In the genomic region with DNA sequence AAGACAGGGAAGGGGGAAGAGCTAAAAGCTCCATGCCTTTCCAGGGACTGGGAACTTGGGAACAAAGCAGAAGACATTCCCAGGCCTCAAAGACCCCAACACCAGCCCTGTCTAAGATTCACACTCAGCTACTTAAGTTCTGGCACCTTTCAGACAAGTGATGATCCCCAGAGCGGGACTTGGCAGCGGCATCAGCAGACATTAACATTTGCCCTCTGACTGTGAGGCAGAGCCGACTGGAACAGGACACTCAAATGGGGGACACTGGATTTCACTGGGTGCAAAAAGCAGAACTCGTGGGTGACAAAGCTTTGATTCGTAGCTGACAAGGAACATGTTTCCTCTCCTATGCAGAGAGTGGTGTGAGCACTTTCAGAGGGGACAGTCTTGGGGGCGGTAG, we compare ENCODE assay signal across 29 mouse cellular contexts. TPM values are rescaled to one million over a fixed set of nuclear protein-coding genes. Genes with fewer than 3 reads are reported as not detected.
A peak's percentile ranks its signal among the peaks of the same experiment; 100 is the strongest.
DNase-seq lines count a peak whose midpoint lies in the region; ATAC-seq and TF ChIP-seq lines count a peak whose summit lies in the region.
"Had no signal": no experiment of that assay in that cellular context is flagged by ENCODE, and none has a peak within 500 bp of the region (broad histone marks: within the 10 kb centered on the region; RNA-seq: fewer than 3 reads in every experiment).

No protein-coding gene starts in this region.

- peak; percentile 51 for DNase-seq in kidney, adult 2 months
- DNase-seq in kidney, adult 11 months: no peak
- DNase-seq in midbrain, embryonic 10.5 days (ENCODE audit: low spot score): no peak
- DNase-seq in midbrain, embryonic 14.5 days: no peak
- peak; percentile 44 to 70 for DNase-seq in kidney, postnatal 25 days
- no peak for DNase-seq in layer of hippocampus, adult 8-10 months (ENCODE audit: low spot score in 2 of 2)
- no peak for DNase-seq in right cerebral cortex, adult 18-20 months
- DNase-seq: adrenal gland, postnatal 10 days; cerebellum, adult 9-11 months; heart, adult 11 months; heart, postnatal 4 days; right cerebral cortex, postnatal 14 days; spleen, adult 18-20 months; thymus, adult 2 months had no signal

- no peak for TF ChIP-seq POLR2A in kidney, adult 2 months (IDR thresholded peaks at IDR 0.05; ENCODE audit: low read depth, low read length)

- peaks cover 6% of the 10 kb centered on the region; the same call in 1 of the 2 replicates for H3K9me3 ChIP-seq in midbrain, embryonic 10.5 days (replicated peaks)
- H3K9me3 ChIP-seq in midbrain, embryonic 14.5 days (ENCODE audit: control insufficient read depth, low read length): no peaks in the 10 kb centered on the region
- no peaks in the 10 kb centered on the region for H3K9me3 ChIP-seq in limb, embryonic 15.5 days
- H3K9me3 ChIP-seq: forebrain, embryonic 12.5 days; G1E; heart, embryonic 15.5 days; liver, embryonic 15.5 days; midbrain, embryonic 13.5 days; neural tube, embryonic 13.5 days had no signal

- no peaks in the 10 kb centered on the region for H3K27me3 ChIP-seq in kidney, adult 2 months (replicated peaks; ENCODE audit: control insufficient read depth, insufficient read depth, low read length)
- no peaks in the 10 kb centered on the region for H3K27me3 ChIP-seq in midbrain, embryonic 10.5 days (ENCODE audit: low read depth, poor library complexity, severe bottlenecking)
- no peaks in the 10 kb centered on the region for H3K27me3 ChIP-seq in midbrain, embryonic 14.5 days (ENCODE audit: control insufficient read depth, insufficient read depth, low read length)
- no peaks in the 10 kb centered on the region for H3K27me3 ChIP-seq in limb, embryonic 15.5 days
- H3K27me3 ChIP-seq: forebrain, embryonic 12.5 days; heart, embryonic 15.5 days; liver, embryonic 15.5 days; midbrain, embryonic 13.5 days; neural tube, embryonic 13.5 days had no signal

- H3K27ac ChIP-seq in kidney, adult 2 months (ENCODE audit: insufficient read depth, low read depth, low read length): no peak overlapping the region
- 0 out of 2 replicates have a peak overlapping the region, but pooled peaks have one; percentile 9 for H3K27ac ChIP-seq in midbrain, embryonic 10.5 days (replicated peaks)
- no peak overlapping the region for H3K27ac ChIP-seq in midbrain, embryonic 14.5 days (replicated peaks; ENCODE audit: low read depth, low read length)
- H3K27ac ChIP-seq in limb, embryonic 15.5 days: peak overlapping the region; percentile 84
- H3K27ac ChIP-seq: forebrain, embryonic 12.5 days; heart, embryonic 15.5 days; hindbrain, postnatal 0 days; liver, embryonic 15.5 days; midbrain, embryonic 13.5 days; neural tube, embryonic 13.5 days had no signal

- 51% methylated on average over 6 of the region's 6 CpGs for WGBS in kidney, adult 2 months
- 92% methylated on average over 6 of the region's 6 CpGs for WGBS in midbrain, embryonic 10.5 days
- 82% methylated on average over 6 of the region's 6 CpGs for WGBS in midbrain, embryonic 14.5 days
- 59% methylated on average over 6 of the region's 6 CpGs for WGBS in limb, embryonic 15.5 days

- H3K36me3 ChIP-seq in kidney, adult 2 months (ENCODE audit: control insufficient read depth, insufficient read depth, low read length): no peaks in the 10 kb centered on the region
- H3K36me3 ChIP-seq in midbrain, embryonic 10.5 days: peaks cover 41% of the 10 kb centered on the region
- no peaks in the 10 kb centered on the region for H3K36me3 ChIP-seq in midbrain, embryonic 14.5 days (ENCODE audit: control insufficient read depth, insufficient read depth, low read length)
- peaks cover 12% of the 10 kb centered on the region; the same call in 1 of the 2 replicates for H3K36me3 ChIP-seq in limb, embryonic 15.5 days
- H3K36me3 ChIP-seq: G1E; heart, embryonic 15.5 days; liver, embryonic 15.5 days had no signal

- no peak for ATAC-seq in midbrain, embryonic 14.5 days (ENCODE audit: low FRiP score, low TSS enrichment)
- no peak for ATAC-seq in limb, embryonic 15.5 days (ENCODE audit: insufficient number of reproducible peaks, low FRiP score, low TSS enrichment, low read depth)
- ATAC-seq: activated CD4-positive, CD25-positive, alpha-beta regulatory T cell, adult 4 months; hindbrain, postnatal 0 days; intestine, postnatal 0 days; midbrain, embryonic 13.5 days had no signal

- no peak overlapping the region for H3K9ac ChIP-seq in midbrain, embryonic 14.5 days (replicated peaks; ENCODE audit: low read length)
- no peak overlapping the region for H3K9ac ChIP-seq in limb, embryonic 15.5 days
- H3K9ac ChIP-seq: forebrain, embryonic 12.5 days; heart, embryonic 15.5 days; liver, embryonic 15.5 days; midbrain, embryonic 13.5 days; neural tube, embryonic 13.5 days had no signal

- no peak for TF ChIP-seq CTCF in kidney, adult 2 months (conservative IDR thresholded peaks at IDR 0.05; ENCODE audit: insufficient read depth, insufficient read length, low read depth, low read length)

- H3K4me3 ChIP-seq in kidney, adult 2 months (ENCODE audit: insufficient read depth, low read depth, low read length): no peak overlapping the region
- H3K4me3 ChIP-seq in midbrain, embryonic 10.5 days: no peak overlapping the region
- no peak overlapping the region for H3K4me3 ChIP-seq in midbrain, embryonic 14.5 days (replicated peaks; ENCODE audit: low read depth, low read length)
- H3K4me3 ChIP-seq in limb, embryonic 15.5 days: no peak overlapping the region
- H3K4me3 ChIP-seq: forebrain, embryonic 12.5 days; heart, embryonic 15.5 days; liver, embryonic 15.5 days; midbrain, embryonic 13.5 days; neural tube, embryonic 13.5 days had no signal

- H3K4me2 ChIP-seq in midbrain, embryonic 14.5 days (ENCODE audit: low read length): no peak overlapping the region
- no peak overlapping the region for H3K4me2 ChIP-seq in limb, embryonic 15.5 days
- H3K4me2 ChIP-seq: forebrain, embryonic 12.5 days; heart, embryonic 15.5 days; liver, embryonic 15.5 days; midbrain, embryonic 13.5 days; neural tube, embryonic 13.5 days had no signal

- no peaks in the 10 kb centered on the region for H3K4me1 ChIP-seq in kidney, adult 2 months (ENCODE audit: control insufficient read depth, insufficient read depth, low read length)
- peaks cover 11% of the 10 kb centered on the region for H3K4me1 ChIP-seq in midbrain, embryonic 10.5 days
- no peaks in the 10 kb centered on the region for H3K4me1 ChIP-seq in midbrain, embryonic 14.5 days (ENCODE audit: control insufficient read depth, insufficient read depth, low read length)
- H3K4me1 ChIP-seq in limb, embryonic 15.5 days: peaks cover 30% of the 10 kb centered on the region
- H3K4me1 ChIP-seq: heart, embryonic 15.5 days; liver, embryonic 15.5 days; midbrain, embryonic 13.5 days had no signal

RNA-seq across cellular contexts. Expression of a gene that starts 57.5 kb away (rescaled TPM):
- polyA plus RNA-seq in kidney, adult 2 months (2012; rRNA removed): 0.14 TPM in 1 of 2 replicates, not detected in the other
- polyA plus RNA-seq in midbrain, embryonic 10.5 days (2016; fragmentation: Nextera tagmentation; extraction: Ambion mirVana): not detected in 2 replicates
- 0.11 TPM in 1 of 2 replicates, not detected in the other for polyA plus RNA-seq in midbrain, embryonic 14.5 days (2014; fragmentation: Nextera tagmentation; extraction: Ambion mirVana)
- polyA plus RNA-seq in limb, embryonic 15.5 days (2015; fragmentation: Nextera tagmentation; extraction: Ambion mirVana): 0.11 TPM in 1 of 2 replicates, not detected in the other
- total RNA-seq in layer of hippocampus, adult 8-10 months (2022): not detected
- total RNA-seq: adrenal gland, postnatal 10 days; G1E; gastrocnemius, adult 8-10 months; heart, postnatal 4 days; hindbrain, postnatal 0 days; left cerebral cortex, adult 18-20 months; left cerebral cortex, postnatal 36 days; megakaryocyte progenitor cell, adult 5-6 weeks had no signal
- polyA plus RNA-seq: activated CD4-positive, CD25-positive, alpha-beta regulatory T cell, adult 4 months; forebrain, embryonic 12.5 days; G1E; heart, embryonic 15.5 days; hindbrain, postnatal 0 days; intestine, postnatal 0 days; liver, embryonic 15.5 days; midbrain, embryonic 13.5 days; neural tube, embryonic 13.5 days; stomach, embryonic 14.5 days; thymus, adult 2 months had no signal

Comparison
In these comparisons a context has a peak if more than half of its experiments do, and no peak if none do; other contexts are left out.
1. DNase-seq: peak in kidney, adult 2 months (single experiment) and kidney, postnatal 25 days (2 of 2); none in kidney, adult 11 months (single experiment), midbrain, embryonic 10.5 days (single experiment), midbrain, embryonic 14.5 days (single experiment), layer of hippocampus, adult 8-10 months (0 of 2) and right cerebral cortex, adult 18-20 months (single experiment).
2. H3K27ac ChIP-seq: peak in midbrain, embryonic 10.5 days (single experiment) and limb, embryonic 15.5 days (single experiment); none in kidney, adult 2 months (single experiment) and midbrain, embryonic 14.5 days (single experiment).